Mouse (Mus musculus) midbrain, embryonic 11.5 days (tissue): ENCODE measurements at regions not wholly inside any gene's neighbourhood (a gene's known extent, or its start where the extent isn't known, plus 50 kb on each side); places are given as distances from the start of the nearest gene placed in this dataset.
A peak's percentile ranks its signal among the peaks of the same experiment; 100 is the strongest.

Source experiments
- ATAC-seq: fragments of 200-750 bp; cut with Nextera tagmentation; 2 replicates; pipeline ENCODE4 v1.8.0; 2017; ENCODE audit warnings: moderate TSS enrichment, moderate library complexity; ENCODE audit not compliant: low FRiP score
- DNase-seq: peaks from one replicate; pipeline ENCODE4 v3.0.0; 2015; ENCODE audit warnings: low spot score; ENCODE audit errors: missing footprints
- H3K27ac ChIP-seq: fragments of 300-500 bp; sonication (generic); 2 replicates; pipeline ENCODE4 v1.5.1; 2014; ENCODE audit warnings: low read depth, low read length
- H3K27me3 ChIP-seq: fragments of 300-500 bp; sonication (generic); 2 replicates; pipeline ENCODE4 v1.6.1; 2014; ENCODE audit warnings: mild to moderate bottlenecking, low read length, moderate library complexity, mixed read lengths; ENCODE audit not compliant: control insufficient read depth, insufficient read depth
- H3K36me3 ChIP-seq: fragments of 300-500 bp; sonication (generic); 2 replicates; pipeline ENCODE4 v1.6.1; 2014; ENCODE audit warnings: mild to moderate bottlenecking, low read length, moderate library complexity, mixed read lengths; ENCODE audit not compliant: control insufficient read depth, insufficient read depth
- H3K4me1 ChIP-seq: fragments of 300-500 bp; sonication (generic); 2 replicates; pipeline ENCODE4 v1.6.1; 2014; ENCODE audit warnings: low read length; ENCODE audit not compliant: control insufficient read depth, insufficient read depth
- H3K4me2 ChIP-seq: fragments of 300-500 bp; sonication (generic); 2 replicates; pipeline ENCODE4 v1.6.1; 2014; ENCODE audit warnings: mild to moderate bottlenecking, moderate library complexity
- H3K4me3 ChIP-seq: fragments of 300-500 bp; sonication (generic); 2 replicates; pipeline ENCODE4 v1.5.1; 2014; ENCODE audit warnings: low read depth, low read length
- H3K9ac ChIP-seq: fragments of 300-500 bp; sonication (generic); 2 replicates; pipeline ENCODE4 v1.6.1; 2014; ENCODE audit warnings: low read length
- H3K9me3 ChIP-seq: fragments of 300-500 bp; sonication (generic); 2 replicates; pipeline ENCODE4 v1.6.1; 2016; ENCODE audit warnings: low read length; ENCODE audit not compliant: control insufficient read depth
- WGBS: fragments of 180-500 bp; shearing (Covaris S2); extraction: QIAGEN DNeasy Blood & Tissue Kit; methylation state at CpG from one replicate; pipeline ENCODE4 v1.1.7; 2014; 5-methylcytosine and 5-hydroxymethylcytosine counted together

- Histone ChIP-seq H3K4me3 (no peak overlapping the region), H3K9ac (no peak overlapping the region), H3K27ac (no peak overlapping the region), H3K4me2 (no peak overlapping the region), H3K4me1 (no peaks in the 10 kb centered on the region), H3K36me3 (no peaks in the 10 kb centered on the region), H3K9me3 (no peaks in the 10 kb centered on the region), H3K27me3 (no peaks in the 10 kb centered on the region)
- WGBS, result 86% methylated on average over 3 of the region's 3 CpGs
- DNase-seq (no peak), ATAC-seq (no peak)
These were observed 1358.6 kb upstream of the Sel1l start for GRCm38 (mm10) chr12:93207596-93207995.

- Histone ChIP-seq H3K4me1 (no peaks in the 10 kb centered on the region), H3K4me2 (no peak overlapping the region), H3K27ac (no peak overlapping the region), H3K27me3 (no peaks in the 10 kb centered on the region), H3K9me3 (no peaks in the 10 kb centered on the region), H3K36me3 (no peaks in the 10 kb centered on the region), H3K9ac (no peak overlapping the region), H3K4me3 (no peak overlapping the region)
- 81% methylated on average over 1 of the region's 1 CpGs for WGBS
- no peak for DNase-seq
- ATAC-seq, result no peak
These were observed 1340.0 kb upstream of the Sel1l start for GRCm38 (mm10) chr12:93188940-93189339.

GRCm38 (mm10) chr12:93173744-93174143, 1324.8 kb upstream of the Sel1l start:
- H3K27ac ChIP-seq, result no peak overlapping the region
- H3K4me2 ChIP-seq, result no peak overlapping the region
- no peaks in the 10 kb centered on the region for H3K9me3 ChIP-seq
- no peaks in the 10 kb centered on the region for H3K4me1 ChIP-seq
- 90% methylated on average over 5 of the region's 5 CpGs for WGBS
- no peak for DNase-seq
- H3K9ac ChIP-seq, result no peak overlapping the region
- no peak for ATAC-seq
- H3K36me3 ChIP-seq, result no peaks in the 10 kb centered on the region
- H3K4me3 ChIP-seq, result no peak overlapping the region
- no peaks in the 10 kb centered on the region for H3K27me3 ChIP-seq

GRCm38 (mm10) chr12:93160252-93160651, 1311.3 kb upstream of the Sel1l start:
- no peak overlapping the region for H3K4me2 ChIP-seq
- no peak overlapping the region for H3K9ac ChIP-seq
- ATAC-seq (no peak), DNase-seq (no peak)
- no peaks in the 10 kb centered on the region for H3K27me3 ChIP-seq
- WGBS, result 87% methylated on average over 4 of the region's 4 CpGs
- H3K36me3 ChIP-seq, result no peaks in the 10 kb centered on the region
- H3K4me1 ChIP-seq, result no peaks in the 10 kb centered on the region
- H3K9me3 ChIP-seq, result no peaks in the 10 kb centered on the region
- no peak overlapping the region for H3K27ac ChIP-seq
- no peak overlapping the region for H3K4me3 ChIP-seq

- H3K27ac ChIP-seq, result no peak overlapping the region
- no peaks in the 10 kb centered on the region for H3K36me3 ChIP-seq
- no peaks in the 10 kb centered on the region for H3K4me1 ChIP-seq
- WGBS, result 61% methylated on average over 6 of the region's 6 CpGs
- H3K9ac ChIP-seq, result no peak overlapping the region
- ATAC-seq (peak; percentile 76), DNase-seq (peak; percentile 94)
- no peak overlapping the region for H3K4me2 ChIP-seq
- H3K9me3 ChIP-seq, result no peaks in the 10 kb centered on the region
- H3K27me3 ChIP-seq, result no peaks in the 10 kb centered on the region
- H3K4me3 ChIP-seq, result no peak overlapping the region
These were observed 1303.8 kb upstream of the Sel1l start for GRCm38 (mm10) chr12:93152618-93153245.

GRCm38 (mm10) chr12:93151530-93151929, 1302.6 kb upstream of the Sel1l start:
- no peaks in the 10 kb centered on the region for H3K4me1 ChIP-seq
- ATAC-seq (no peak), DNase-seq (no peak)
- no peak overlapping the region for H3K4me2 ChIP-seq
- no peak overlapping the region for H3K4me3 ChIP-seq
- H3K9me3 ChIP-seq, result no peaks in the 10 kb centered on the region
- no peaks in the 10 kb centered on the region for H3K27me3 ChIP-seq
- H3K9ac ChIP-seq, result no peak overlapping the region
- no peak overlapping the region for H3K27ac ChIP-seq
- WGBS, result 80% methylated on average over 7 of the region's 7 CpGs
- H3K36me3 ChIP-seq, result no peaks in the 10 kb centered on the region

GRCm38 (mm10) chr12:93142265-93142664, 1293.3 kb upstream of the Sel1l start:
- 62% methylated on average over 3 of the region's 3 CpGs for WGBS
- Histone ChIP-seq H3K9me3 (no peaks in the 10 kb centered on the region), H3K4me1 (no peaks in the 10 kb centered on the region), H3K36me3 (no peaks in the 10 kb centered on the region), H3K4me3 (no peak overlapping the region), H3K4me2 (no peak overlapping the region), H3K27me3 (no peaks in the 10 kb centered on the region), H3K9ac (no peak overlapping the region), H3K27ac (no peak overlapping the region)
- DNase-seq, result no peak
- ATAC-seq, result peak; percentile 76; the same call in 1 of the 2 replicates

GRCm38 (mm10) chr12:93136395-93136794, 1287.4 kb upstream of the Sel1l start:
- H3K4me2 ChIP-seq, result no peak overlapping the region
- H3K27ac ChIP-seq, result no peak overlapping the region
- WGBS, result 70% methylated on average over 5 of the region's 5 CpGs
- H3K9me3 ChIP-seq, result no peaks in the 10 kb centered on the region
- H3K9ac ChIP-seq, result no peak overlapping the region
- no peaks in the 10 kb centered on the region for H3K27me3 ChIP-seq
- ATAC-seq (0 out of 2 replicates have a peak, but pooled peaks have one; percentile 24), DNase-seq (no peak)
- no peaks in the 10 kb centered on the region for H3K4me1 ChIP-seq
- H3K36me3 ChIP-seq, result no peaks in the 10 kb centered on the region
- H3K4me3 ChIP-seq, result no peak overlapping the region

- ATAC-seq (no peak), DNase-seq (no peak)
- 88% methylated on average over 2 of the region's 2 CpGs for WGBS
- Histone ChIP-seq H3K4me1 (no peaks in the 10 kb centered on the region), H3K4me3 (no peak overlapping the region), H3K36me3 (no peaks in the 10 kb centered on the region), H3K4me2 (no peak overlapping the region), H3K9ac (no peak overlapping the region), H3K9me3 (no peaks in the 10 kb centered on the region), H3K27ac (no peak overlapping the region), H3K27me3 (no peaks in the 10 kb centered on the region)
These were observed 1273.3 kb upstream of the Sel1l start for GRCm38 (mm10) chr12:93122216-93122615.
